Mouse (Mus musculus) urinary bladder, adult 18-20 months (tissue): ENCODE results near the gene Vav2.

ENCODE experiments used
- DNase-seq, 2 experiments: peaks; one replicate each; pipeline ENCODE4 v3.0.0; 2022; ENCODE audit warnings: low spot score in 2 of 2, mixed read lengths in 2 of 2

Gene Vav2

GRCm38 (mm10) chr2:27410518-27411140, 16.2 kb downstream of the Vav2 start:
- no peak for DNase-seq

- DNase-seq = no peak
Observed at GRCm38 (mm10) chr2:27408194-27408593, 18.6 kb downstream of the Vav2 start.

GRCm38 (mm10) chr2:27406928-27407327, 19.9 kb downstream of the Vav2 start:
- DNase-seq = no peak

GRCm38 (mm10) chr2:27405094-27405884, 21.5 kb downstream of the Vav2 start:
- no peak for DNase-seq

GRCm38 (mm10) chr2:27404375-27405093, 22.3 kb downstream of the Vav2 start:
- no peak for DNase-seq

GRCm38 (mm10) chr2:27401544-27401943, 25.3 kb downstream of the Vav2 start:
- DNase-seq = no peak

- DNase-seq = no peak
Observed at GRCm38 (mm10) chr2:27400083-27400482, 26.8 kb downstream of the Vav2 start.

GRCm38 (mm10) chr2:27396656-27397440, 30.0 kb downstream of the Vav2 start:
- DNase-seq = no peak

GRCm38 (mm10) chr2:27394158-27394832, 32.5 kb downstream of the Vav2 start:
- no peak for DNase-seq

- DNase-seq = no peak
Observed at GRCm38 (mm10) chr2:27392278-27392677, 34.6 kb downstream of the Vav2 start.

GRCm38 (mm10) chr2:27390775-27391174, 36.1 kb downstream of the Vav2 start:
- no peak for DNase-seq

- DNase-seq = no peak
Observed at GRCm38 (mm10) chr2:27390325-27390724, 36.5 kb downstream of the Vav2 start.

- DNase-seq = no peak
Observed at GRCm38 (mm10) chr2:27389272-27390162, 37.3 kb downstream of the Vav2 start.

- no peak for DNase-seq
Observed at GRCm38 (mm10) chr2:27387209-27387608, 39.6 kb downstream of the Vav2 start.

GRCm38 (mm10) chr2:27381698-27382097, 45.1 kb downstream of the Vav2 start:
- peak in 1 of 2 experiments; percentile 24 for DNase-seq

- no peak for DNase-seq
Observed at GRCm38 (mm10) chr2:27381254-27381653, 45.6 kb downstream of the Vav2 start.

GRCm38 (mm10) chr2:27377876-27378275, 49.0 kb downstream of the Vav2 start:
- DNase-seq = no peak

GRCm38 (mm10) chr2:27377164-27377563, 49.7 kb downstream of the Vav2 start:
- DNase-seq = no peak

- DNase-seq = no peak
Observed at GRCm38 (mm10) chr2:27375141-27375540, 51.7 kb downstream of the Vav2 start.

- no peak for DNase-seq
Observed at GRCm38 (mm10) chr2:27373349-27373748, 53.5 kb downstream of the Vav2 start.
